Mouse (Mus musculus): ENCODE measurements around the gene Tmprss7.
A peak's percentile ranks its signal among the peaks of the same experiment; 100 is the strongest.

Tmprss7 gene

GRCm38 (mm10) chr16:45629497-45630105 is 63.9 kb downstream of the Tmprss7 start:
- DNase-seq (ENCODE audit: inconsistent ontology term), result no peak

DNA sequence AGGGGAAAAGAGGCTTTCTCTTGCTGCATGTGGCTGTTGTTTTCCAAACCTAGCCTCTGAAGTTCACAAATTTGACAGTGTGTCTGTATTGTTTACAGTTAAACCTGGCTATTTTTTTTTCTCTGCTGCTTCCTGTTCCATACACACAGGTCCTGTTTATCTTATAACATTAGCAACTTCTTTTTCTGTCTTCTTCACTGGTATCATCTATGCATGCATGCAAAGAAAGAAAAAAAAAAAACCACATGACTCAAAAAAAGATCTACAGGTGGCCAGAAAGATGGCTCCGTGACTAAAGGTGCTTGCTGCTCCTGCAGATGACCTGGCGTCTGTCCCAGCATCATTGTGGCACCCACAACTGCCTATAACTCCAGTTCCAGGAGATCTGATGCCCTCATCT is 68.1 kb downstream of the Tmprss7 start:
- no peak for DNase-seq (ENCODE audit: inconsistent ontology term)

DNA sequence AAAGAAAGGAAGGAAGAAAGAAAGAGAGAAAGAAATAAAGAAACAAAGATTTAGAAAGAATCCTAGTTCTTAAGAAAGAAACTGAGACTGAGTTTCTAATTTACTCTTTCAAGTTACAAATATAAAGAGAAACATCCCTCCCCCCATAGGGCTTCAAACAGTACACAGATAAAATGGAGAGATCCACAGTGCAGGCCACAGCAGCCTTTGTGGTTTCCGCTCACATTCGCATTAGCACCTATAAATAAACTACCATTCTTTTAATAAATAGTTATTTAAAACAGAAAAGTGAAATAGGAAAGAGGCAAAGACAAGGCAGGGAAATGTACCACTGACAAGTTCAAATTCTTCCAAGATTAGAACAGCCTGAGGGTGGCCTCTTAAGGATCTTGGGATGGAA is 68.7 kb downstream of the Tmprss7 start:
- DNase-seq (ENCODE audit: inconsistent ontology term), result no peak

- no peak for DNase-seq (ENCODE audit: inconsistent ontology term)
These were observed 70.2 kb downstream of the Tmprss7 start for GRCm38 (mm10) chr16:45623230-45623629.

- no peak for DNase-seq (ENCODE audit: inconsistent ontology term)
These were observed 73.6 kb downstream of the Tmprss7 start for GRCm38 (mm10) chr16:45619751-45620375.

DNA sequence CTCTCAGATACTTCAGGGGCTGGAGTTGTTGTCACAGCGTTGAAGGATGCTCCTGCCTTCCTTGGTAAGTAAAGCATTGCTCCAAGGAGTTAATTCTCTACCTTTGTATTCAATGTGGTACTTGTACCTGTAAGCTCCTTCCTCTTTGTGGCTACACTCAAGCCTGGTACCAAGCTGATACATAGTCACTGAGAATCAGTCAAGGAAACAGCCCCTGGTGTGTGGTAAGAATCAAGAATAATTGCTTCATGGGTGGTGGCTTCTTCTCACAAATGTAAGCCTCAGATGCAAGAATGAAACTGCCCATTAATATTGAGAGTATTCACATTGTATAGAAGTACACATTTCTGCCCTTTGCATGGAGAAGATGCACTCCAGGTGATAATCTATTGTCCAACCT is 77.5 kb downstream of the Tmprss7 start:
- DNase-seq (ENCODE audit: inconsistent ontology term), result no peak

DNA sequence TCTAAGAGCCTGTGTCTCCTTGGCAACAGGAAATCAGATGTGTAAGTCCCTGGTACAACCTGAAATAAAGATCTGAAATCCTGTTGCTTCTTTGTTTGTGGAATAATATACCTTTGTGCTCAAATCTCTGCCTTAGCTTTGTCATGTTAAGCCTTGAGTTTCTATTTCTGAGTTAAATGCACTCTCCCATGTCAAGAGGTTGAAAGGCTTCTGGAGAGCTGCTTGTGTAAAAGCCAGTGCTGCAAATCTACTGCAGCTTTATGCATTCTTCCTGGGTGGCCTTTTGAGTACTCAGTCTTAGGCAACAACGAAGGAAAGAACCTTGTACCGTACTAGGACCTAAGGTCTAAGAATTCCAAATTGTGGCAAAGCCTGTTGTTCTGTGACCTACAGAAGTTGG is 80.2 kb downstream of the Tmprss7 start:
- no peak for DNase-seq (ENCODE audit: inconsistent ontology term)

DNA sequence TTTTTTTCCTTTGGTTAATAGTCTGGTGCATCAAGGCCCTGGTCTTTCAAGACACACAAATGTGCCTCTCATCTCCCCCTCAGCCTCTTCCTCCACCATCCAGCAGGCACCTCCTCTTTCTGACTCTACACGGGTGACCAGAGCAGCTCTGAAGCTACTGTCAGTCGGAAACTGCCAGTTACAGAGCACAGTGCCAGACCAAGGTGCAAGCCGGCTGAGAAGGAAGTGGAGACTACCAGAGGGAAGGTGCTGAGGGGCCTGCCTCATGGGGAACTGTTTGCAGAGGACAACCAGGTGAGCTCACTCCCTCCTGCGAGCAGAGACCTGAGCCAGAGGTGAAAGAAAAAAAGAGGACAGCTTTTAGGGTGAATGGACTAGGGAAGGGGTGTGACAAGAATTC is 83.2 kb downstream of the Tmprss7 start, which contains the start of gene Gcsam:
TSS of gene Gcsam (plus strand) at position 114 of the 400 bp plus-strand sequence.
- DNase-seq (ENCODE audit: inconsistent ontology term), result no peak

DNA sequence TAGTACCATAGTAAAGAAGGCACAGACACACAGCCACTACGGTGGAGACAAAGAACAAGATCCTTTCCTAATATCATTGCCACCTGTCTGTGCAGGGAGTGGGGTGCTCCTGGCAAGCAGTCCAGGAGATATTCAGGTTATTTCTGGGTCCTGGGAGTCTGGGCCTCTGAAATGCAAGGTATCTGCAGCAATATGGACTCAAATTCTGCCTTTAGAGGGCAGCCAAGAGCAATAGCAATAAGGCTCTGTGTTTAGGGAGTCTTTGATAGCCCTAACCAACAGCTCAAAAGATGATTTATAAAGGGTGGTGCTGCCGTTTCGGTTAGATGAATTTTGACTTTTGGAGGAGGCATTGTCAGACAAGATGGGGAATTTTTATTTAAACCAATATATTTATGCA is 84.2 kb downstream of the Tmprss7 start:
- peak; percentile 12 for DNase-seq (ENCODE audit: inconsistent ontology term)

DNA sequence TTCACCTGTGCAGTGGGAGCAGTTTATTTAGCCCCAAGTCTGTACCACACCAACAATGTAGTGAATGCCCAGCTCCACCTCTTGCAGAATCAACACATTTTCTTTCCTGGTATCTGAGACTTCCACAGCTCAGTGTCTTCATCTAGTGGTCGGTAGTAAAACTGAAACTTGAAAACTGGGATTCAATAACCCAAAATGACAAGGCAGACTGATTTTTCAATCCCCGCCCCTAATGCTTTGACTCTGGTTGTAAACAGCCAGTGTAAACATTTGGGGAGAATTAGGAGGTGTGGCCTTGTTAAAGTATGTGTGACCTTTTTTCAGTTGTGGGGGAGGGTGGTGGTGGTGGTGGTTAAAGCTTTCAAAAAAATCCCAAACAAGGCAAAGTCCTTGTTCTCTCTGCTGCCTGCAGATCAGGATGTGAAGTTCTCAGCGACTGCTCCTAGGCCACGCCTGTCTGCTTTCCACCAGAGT is 84.9 kb downstream of the Tmprss7 start:
- peak; percentile 70 for DNase-seq (ENCODE audit: inconsistent ontology term)
